Mouse (Mus musculus) forebrain, embryonic 15.5 days (tissue): ENCODE results near the gene 2310011J03Rik. TPM values are rescaled to one million over a fixed set of nuclear protein-coding genes. Genes with fewer than 3 reads are reported as not detected.

Experiments
- ATAC-seq: fragments of 200-750 bp; cut with Nextera tagmentation; replicated peaks from 2 replicates; pipeline ENCODE4 v1.8.0; 2017; ENCODE audit warnings: mild to moderate bottlenecking, moderate TSS enrichment, moderate library complexity
- H3K27ac ChIP-seq: fragments of 300-500 bp; sonication (generic); replicated peaks from 2 replicates; pipeline ENCODE4 v1.5.1; 2015; ENCODE audit warnings: mild to moderate bottlenecking, inconsistent platforms
- H3K27me3 ChIP-seq: fragments of 300-500 bp; sonication (generic); 2 replicates; pipeline ENCODE4 v1.6.1; 2015; ENCODE audit warnings: inconsistent platforms
- H3K36me3 ChIP-seq: fragments of 300-500 bp; sonication (generic); 2 replicates; pipeline ENCODE4 v1.6.1; 2015; ENCODE audit warnings: mild to moderate bottlenecking, inconsistent platforms
- H3K4me1 ChIP-seq: fragments of 300-500 bp; sonication (generic); 2 replicates; pipeline ENCODE4 v1.6.1; 2015; ENCODE audit warnings: inconsistent platforms
- H3K4me2 ChIP-seq: fragments of 300-500 bp; sonication (generic); replicated peaks from 2 replicates; pipeline ENCODE4 v1.6.1; 2015; ENCODE audit warnings: mild to moderate bottlenecking, inconsistent platforms
- H3K4me3 ChIP-seq: fragments of 300-500 bp; sonication (generic); 2 replicates; pipeline ENCODE4 v1.5.1; 2015; ENCODE audit warnings: mild to moderate bottlenecking, inconsistent platforms
- H3K9ac ChIP-seq: fragments of 300-500 bp; sonication (generic); replicated peaks from 2 replicates; pipeline ENCODE4 v1.6.1; 2015; ENCODE audit warnings: mild to moderate bottlenecking, inconsistent platforms
- H3K9me3 ChIP-seq: fragments of 300-500 bp; sonication (generic); 2 replicates; pipeline ENCODE4 v1.6.1; 2016; ENCODE audit warnings: inconsistent platforms
- WGBS: fragments of 180-500 bp; shearing (Covaris S2); methylation state at CpG from one replicate; pipeline ENCODE4 v1.1.7; 2015; ENCODE audit warnings: mixed read lengths; 5-methylcytosine and 5-hydroxymethylcytosine counted together
- polyA plus RNA-seq: library from polyadenylated mRNA; unstranded; fragments of >200 nt; fragmentation: Nextera tagmentation; extraction: Ambion mirVana; gene quantifications from 2 replicates; pipeline ENCODE4 v1.2.1, GENCODE M21; 2015

Gene 2310011J03Rik
- polyA plus RNA-seq, 1 experiment from 2014 or later = 36.9 TPM

DNA sequence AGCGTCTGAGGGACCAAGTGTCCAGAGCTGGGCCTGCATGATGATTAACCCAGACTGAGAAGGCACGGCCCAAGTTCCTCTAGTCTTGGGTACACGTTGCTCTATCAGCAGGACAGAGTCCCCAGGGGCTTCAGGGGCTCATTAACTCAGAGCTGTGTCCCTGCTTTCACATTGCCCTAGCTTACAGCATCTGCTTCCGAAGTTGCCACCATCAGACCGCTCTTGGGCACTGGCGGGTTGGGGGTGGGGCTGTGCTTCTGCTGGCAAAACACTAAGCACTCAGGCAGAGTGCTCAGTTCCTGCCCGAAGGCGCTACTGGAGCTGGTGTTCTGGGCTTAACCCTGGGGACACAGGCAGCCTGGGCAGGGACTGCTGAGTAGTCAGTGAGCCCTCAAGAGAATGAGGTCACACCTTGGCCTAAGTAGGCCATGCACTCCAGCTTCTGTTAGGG, 38.4 kb downstream of the 2310011J03Rik start:
- Histone ChIP-seq H3K9ac (no peak overlapping the region), H3K9me3 (no peaks in the 10 kb centered on the region), H3K4me1 (no peaks in the 10 kb centered on the region), H3K27ac (no peak overlapping the region), H3K4me2 (no peak overlapping the region), H3K36me3 (peaks cover 86% of the 10 kb centered on the region), H3K4me3 (no peak overlapping the region), H3K27me3 (no peaks in the 10 kb centered on the region)
- no peak for ATAC-seq
- 75% methylated on average over 8 of the region's 8 CpGs for WGBS

DNA sequence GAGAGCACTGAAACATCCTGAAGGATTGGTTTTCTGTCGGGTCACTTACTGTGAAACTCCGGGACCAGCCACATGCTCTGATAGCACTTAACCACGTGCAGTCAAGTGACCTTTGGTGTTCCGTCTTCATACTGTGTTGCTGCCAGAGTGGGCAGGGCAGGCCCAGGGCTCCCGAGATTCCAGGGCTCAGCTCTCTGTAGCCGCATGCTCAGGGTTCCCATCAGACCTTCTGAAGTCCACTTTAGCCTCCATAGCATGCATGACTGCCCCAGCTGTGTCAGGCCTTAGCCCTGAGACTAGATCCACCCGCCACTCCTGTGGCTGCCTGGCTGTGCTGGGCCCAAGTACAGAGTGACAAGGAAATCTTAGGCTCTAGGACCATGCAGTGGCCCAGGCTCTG, 39.0 kb downstream of the 2310011J03Rik start:
- ATAC-seq = no peak
- 84% methylated on average over 7 of the region's 7 CpGs for WGBS
- Histone ChIP-seq H3K4me2 (no peak overlapping the region), H3K4me1 (no peaks in the 10 kb centered on the region), H3K27ac (no peak overlapping the region), H3K9ac (no peak overlapping the region), H3K36me3 (peaks cover 86% of the 10 kb centered on the region), H3K27me3 (no peaks in the 10 kb centered on the region), H3K4me3 (no peak overlapping the region), H3K9me3 (no peaks in the 10 kb centered on the region)

DNA sequence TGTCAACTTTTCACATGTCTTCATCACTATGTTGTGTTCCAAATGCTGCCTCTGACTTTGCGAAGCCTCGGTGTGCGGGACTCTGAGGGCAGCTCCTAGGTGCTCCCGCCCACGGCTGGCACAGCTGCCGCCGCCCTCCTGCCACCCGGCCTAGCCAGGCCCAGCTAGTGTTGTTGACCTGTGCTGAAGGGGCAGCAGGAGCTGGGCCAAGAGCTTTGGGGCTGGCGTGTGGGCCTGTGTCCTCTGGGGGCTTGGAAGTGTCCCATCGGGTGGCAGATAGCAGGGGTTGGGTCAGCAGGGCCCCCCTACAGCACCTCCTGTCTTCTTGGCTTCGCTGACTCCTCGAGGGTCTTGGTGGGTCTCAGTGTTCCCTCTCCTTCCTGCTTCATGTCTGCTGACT, 41.1 kb downstream of the 2310011J03Rik start:
- Histone ChIP-seq H3K9me3 (no peaks in the 10 kb centered on the region), H3K36me3 (peaks cover 82% of the 10 kb centered on the region), H3K4me3 (no peak overlapping the region), H3K4me1 (no peaks in the 10 kb centered on the region), H3K27ac (no peak overlapping the region), H3K4me2 (no peak overlapping the region), H3K27me3 (no peaks in the 10 kb centered on the region), H3K9ac (no peak overlapping the region)
- 95% methylated on average over 12 of the region's 12 CpGs for WGBS
- no peak for ATAC-seq

- Histone ChIP-seq H3K9ac (no peak overlapping the region), H3K27me3 (no peaks in the 10 kb centered on the region), H3K4me2 (no peak overlapping the region), H3K27ac (no peak overlapping the region), H3K4me1 (no peaks in the 10 kb centered on the region; the same call in 1 of the 2 replicates), H3K36me3 (peaks cover 73% of the 10 kb centered on the region), H3K9me3 (no peaks in the 10 kb centered on the region), H3K4me3 (no peak overlapping the region)
- 92% methylated on average over 9 of the region's 9 CpGs for WGBS
- ATAC-seq = no peak
Measured at GRCm38 (mm10) chr10:80278390-80278789, 41.9 kb downstream of the 2310011J03Rik start.

- H3K4me1 ChIP-seq = peaks cover 5% of the 10 kb centered on the region
- no peak overlapping the region for H3K9ac ChIP-seq
- H3K9me3 ChIP-seq = no peaks in the 10 kb centered on the region
- ATAC-seq = no peak
- 90% methylated on average over 5 of the region's 5 CpGs for WGBS
- no peak overlapping the region for H3K27ac ChIP-seq
- peaks cover 61% of the 10 kb centered on the region for H3K36me3 ChIP-seq
- H3K4me3 ChIP-seq = no peak overlapping the region
- no peaks in the 10 kb centered on the region for H3K27me3 ChIP-seq
- H3K4me2 ChIP-seq = no peak overlapping the region
Measured at GRCm38 (mm10) chr10:80276238-80276637, 44.1 kb downstream of the 2310011J03Rik start.

DNA sequence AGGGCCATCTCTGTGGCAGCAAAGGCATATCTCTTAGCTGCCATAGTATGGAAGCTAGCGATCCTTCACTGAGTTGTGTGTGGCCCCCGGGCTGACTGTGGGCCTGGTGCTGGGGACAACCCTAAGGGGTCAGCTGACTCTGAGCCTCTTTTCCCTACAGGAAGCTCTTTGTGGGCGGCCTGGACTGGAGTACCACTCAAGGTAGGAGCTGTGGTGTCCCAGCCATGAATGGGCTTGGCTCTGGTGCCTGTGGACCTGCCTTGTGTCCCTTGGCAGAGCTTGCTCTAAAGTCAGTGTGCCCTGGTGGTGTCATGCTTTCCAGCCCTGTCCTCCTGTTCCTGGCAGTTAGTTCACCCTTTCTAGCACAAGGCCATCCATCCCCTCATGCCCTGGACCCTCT, 46.5 kb downstream of the 2310011J03Rik start:
- no peak overlapping the region for H3K9ac ChIP-seq
- ATAC-seq = no peak
- no peaks in the 10 kb centered on the region for H3K27me3 ChIP-seq
- peaks cover 38% of the 10 kb centered on the region for H3K36me3 ChIP-seq
- WGBS = 85% methylated on average over 3 of the region's 3 CpGs
- H3K27ac ChIP-seq = no peak overlapping the region
- H3K9me3 ChIP-seq = no peaks in the 10 kb centered on the region
- no peak overlapping the region for H3K4me2 ChIP-seq
- peaks cover 22% of the 10 kb centered on the region for H3K4me1 ChIP-seq
- no peak overlapping the region for H3K4me3 ChIP-seq

DNA sequence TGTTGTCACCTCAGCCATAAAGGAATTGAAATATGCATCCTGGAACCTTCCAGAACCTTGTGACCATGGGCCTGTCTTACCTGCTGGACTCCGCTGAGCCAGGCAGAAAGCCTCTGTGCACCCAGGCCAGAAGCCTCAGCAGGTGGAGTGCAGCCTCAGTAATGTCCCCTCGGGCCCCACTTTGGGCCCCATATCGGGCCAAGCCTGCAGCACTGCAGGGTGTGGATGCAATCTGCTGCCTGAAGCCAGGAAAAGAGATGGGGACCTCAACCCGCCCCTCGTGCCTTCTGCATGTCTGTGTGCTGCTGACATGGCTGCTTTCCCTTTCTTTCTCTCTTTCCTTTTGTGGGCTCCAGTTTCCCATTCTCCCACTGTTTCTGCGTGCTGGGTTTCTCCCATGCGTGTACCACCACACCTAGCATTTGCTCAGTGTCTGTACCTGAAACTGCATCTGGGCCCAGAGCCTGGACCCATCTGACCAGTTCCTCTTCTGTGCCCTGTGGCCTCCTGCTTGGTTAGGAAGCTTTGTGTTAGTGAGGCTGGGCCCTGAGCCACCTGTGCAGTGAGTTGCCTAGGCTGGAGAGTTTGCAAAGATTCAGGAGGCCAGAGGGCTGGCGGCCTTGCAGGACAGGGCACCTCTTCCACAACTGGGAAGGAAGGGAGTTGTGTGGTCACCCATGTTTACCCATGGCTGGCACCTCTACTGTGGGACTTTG, 48.3 kb downstream of the 2310011J03Rik start:
- no peaks in the 10 kb centered on the region for H3K27me3 ChIP-seq
- H3K4me2 ChIP-seq = no peak overlapping the region
- no peak overlapping the region for H3K9ac ChIP-seq
- ATAC-seq = no peak
- 89% methylated on average over 8 of the region's 8 CpGs for WGBS
- peaks cover 40% of the 10 kb centered on the region for H3K4me1 ChIP-seq
- H3K36me3 ChIP-seq = peaks cover 22% of the 10 kb centered on the region
- no peaks in the 10 kb centered on the region for H3K9me3 ChIP-seq
- H3K27ac ChIP-seq = no peak overlapping the region
- H3K4me3 ChIP-seq = no peak overlapping the region

GRCm38 (mm10) chr10:80271186-80271843, 49.0 kb downstream of the 2310011J03Rik start:
- no peak overlapping the region for H3K9ac ChIP-seq
- ATAC-seq = no peak
- H3K9me3 ChIP-seq = no peaks in the 10 kb centered on the region
- peaks cover 17% of the 10 kb centered on the region; the same call in 1 of the 2 replicates for H3K36me3 ChIP-seq
- no peak overlapping the region for H3K27ac ChIP-seq
- peaks cover 47% of the 10 kb centered on the region for H3K4me1 ChIP-seq
- WGBS = 80% methylated on average over 5 of the region's 5 CpGs
- H3K27me3 ChIP-seq = no peaks in the 10 kb centered on the region
- no peak overlapping the region for H3K4me2 ChIP-seq
- H3K4me3 ChIP-seq = no peak overlapping the region

GRCm38 (mm10) chr10:80270734-80271181, 49.6 kb downstream of the 2310011J03Rik start:
- Histone ChIP-seq H3K27me3 (no peaks in the 10 kb centered on the region), H3K9ac (no peak overlapping the region), H3K9me3 (no peaks in the 10 kb centered on the region), H3K4me2 (no peak overlapping the region), H3K36me3 (peaks cover 12% of the 10 kb centered on the region; the same call in 1 of the 2 replicates), H3K27ac (0 out of 2 replicates have a peak overlapping the region, but pooled peaks have one; percentile 7), H3K4me1 (peaks cover 53% of the 10 kb centered on the region), H3K4me3 (no peak overlapping the region)
- WGBS = 70% methylated on average over 6 of the region's 6 CpGs
- ATAC-seq = no peak

- Histone ChIP-seq H3K9me3 (no peaks in the 10 kb centered on the region), H3K4me3 (no peak overlapping the region), H3K9ac (no peak overlapping the region), H3K4me1 (peaks cover 56% of the 10 kb centered on the region), H3K27me3 (no peaks in the 10 kb centered on the region), H3K27ac (no peak overlapping the region), H3K4me2 (no peak overlapping the region), H3K36me3 (peaks cover 11% of the 10 kb centered on the region; the same call in 1 of the 2 replicates)
- WGBS = 97% methylated on average over 2 of the region's 2 CpGs
- no peak for ATAC-seq
Measured at GRCm38 (mm10) chr10:80270099-80270498, 50.2 kb downstream of the 2310011J03Rik start.
